9 mouse cellular contexts compared by ENCODE assay signal in the genomic region with DNA sequence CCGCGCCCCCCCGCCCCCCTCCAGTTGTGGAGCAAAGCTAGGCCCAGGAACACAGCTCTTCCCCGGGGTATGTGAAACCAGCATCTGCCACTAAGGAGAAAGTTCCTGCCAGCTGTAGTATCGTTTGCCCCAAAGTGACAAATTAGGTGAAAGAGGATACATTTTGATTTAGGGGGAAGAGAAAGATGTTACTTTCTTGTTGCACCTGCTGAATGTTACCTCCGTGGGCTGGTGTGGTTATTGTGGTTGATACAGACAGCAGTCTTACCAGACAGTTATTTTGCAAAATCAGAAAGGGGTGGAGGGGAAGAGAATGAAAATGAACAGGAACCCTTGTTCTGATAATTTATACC. TPM values are rescaled to one million over a fixed set of nuclear protein-coding genes. Genes with fewer than 3 reads are reported as not detected.
DNase-seq lines count a peak whose midpoint lies in the region; ATAC-seq and TF ChIP-seq lines count a peak whose summit lies in the region.
"Had no signal": no experiment of that assay in that cellular context is flagged by ENCODE, and none has a peak within 500 bp of the region (broad histone marks: within the 10 kb centered on the region; RNA-seq: fewer than 3 reads in every experiment).

No protein-coding gene starts in this region.

- peak overlapping the region; percentile 70 for H3K4me3 ChIP-seq in heart, embryonic 13.5 days
- H3K4me3 ChIP-seq in ES-Bruce4 (ENCODE audit: low read depth, low read length): peak overlapping the region; percentile 97
- H3K4me3 ChIP-seq in hindbrain, embryonic 12.5 days: peak overlapping the region; percentile 60
- peak overlapping the region; percentile 76 for H3K4me3 ChIP-seq in midbrain, embryonic 10.5 days

- no peak for TF ChIP-seq CTCF in ES-Bruce4 (IDR thresholded peaks at IDR 0.05; ENCODE audit: low read depth, low read length)

- H3K27me3 ChIP-seq in heart, embryonic 13.5 days (replicated peaks): no peaks in the 10 kb centered on the region
- no peaks in the 10 kb centered on the region for H3K27me3 ChIP-seq in ES-Bruce4 (ENCODE audit: control insufficient read depth, insufficient read depth, low read length, poor library complexity, severe bottlenecking)
- H3K27me3 ChIP-seq in hindbrain, embryonic 12.5 days: no peaks in the 10 kb centered on the region
- H3K27me3 ChIP-seq in midbrain, embryonic 10.5 days (ENCODE audit: low read depth, poor library complexity, severe bottlenecking): peaks cover 7% of the 10 kb centered on the region; the same call in 1 of the 2 replicates
- H3K27me3 ChIP-seq: Patski had no signal

- peaks cover 9% of the 10 kb centered on the region for H3K36me3 ChIP-seq in heart, embryonic 13.5 days
- H3K36me3 ChIP-seq in ES-Bruce4 (ENCODE audit: control insufficient read depth, insufficient read depth, low read length, poor library complexity, severe bottlenecking): no peaks in the 10 kb centered on the region
- H3K36me3 ChIP-seq in hindbrain, embryonic 12.5 days: no peaks in the 10 kb centered on the region
- peaks cover 5% of the 10 kb centered on the region for H3K36me3 ChIP-seq in midbrain, embryonic 10.5 days

- ATAC-seq in heart, embryonic 13.5 days (ENCODE audit: extremely low read depth, insufficient number of reproducible peaks, low FRiP score, low TSS enrichment): no peak
- no peak for ATAC-seq in hindbrain, embryonic 12.5 days (ENCODE audit: low FRiP score)

- H3K4me2 ChIP-seq in heart, embryonic 13.5 days: peak overlapping the region; percentile 86
- H3K4me2 ChIP-seq in hindbrain, embryonic 12.5 days (replicated peaks): peak overlapping the region; percentile 72

- TF ChIP-seq EP300 in ES-Bruce4 (IDR thresholded peaks at IDR 0.05; ENCODE audit: insufficient read depth, low read depth, low read length): no peak

- TF ChIP-seq POLR2A in ES-Bruce4 (IDR thresholded peaks at IDR 0.05; ENCODE audit: insufficient read depth, low read length): no peak

- H3K9me3 ChIP-seq in heart, embryonic 13.5 days: no peaks in the 10 kb centered on the region
- H3K9me3 ChIP-seq in ES-Bruce4 (replicated peaks; ENCODE audit: control insufficient read depth, insufficient read depth, low read length, poor library complexity, severe bottlenecking): no peaks in the 10 kb centered on the region
- no peaks in the 10 kb centered on the region for H3K9me3 ChIP-seq in hindbrain, embryonic 12.5 days (replicated peaks)
- no peaks in the 10 kb centered on the region for H3K9me3 ChIP-seq in midbrain, embryonic 10.5 days (replicated peaks)

- DNase-seq in heart, adult 9 months (ENCODE audit: low spot score in 2 of 2): no peak
- DNase-seq in midbrain, embryonic 10.5 days (ENCODE audit: low spot score): no peak
- DNase-seq in right cerebral cortex, postnatal 4 days: no peak
- no peak for DNase-seq in left cerebral cortex, postnatal 25 days (ENCODE audit: low spot score in 2 of 2)
- no peak for DNase-seq in left cerebral cortex, postnatal 4 days

- WGBS in heart, embryonic 13.5 days: 5% methylated on average over 6 of the region's 6 CpGs
- 6% methylated on average over 6 of the region's 6 CpGs for WGBS in hindbrain, embryonic 12.5 days
- 8% methylated on average over 6 of the region's 6 CpGs for WGBS in midbrain, embryonic 10.5 days

- H3K4me1 ChIP-seq in heart, embryonic 13.5 days: peaks cover 8% of the 10 kb centered on the region; the same call in 1 of the 2 replicates
- no peaks in the 10 kb centered on the region for H3K4me1 ChIP-seq in ES-Bruce4 (ENCODE audit: control insufficient read depth, insufficient read depth, low read length)
- H3K4me1 ChIP-seq in hindbrain, embryonic 12.5 days: no peaks in the 10 kb centered on the region; the same call in 1 of the 2 replicates
- H3K4me1 ChIP-seq in midbrain, embryonic 10.5 days: peaks cover 30% of the 10 kb centered on the region

- no peak overlapping the region for H3K27ac ChIP-seq in heart, embryonic 13.5 days (replicated peaks)
- H3K27ac ChIP-seq in ES-Bruce4 (ENCODE audit: insufficient read depth, low read length): no peak overlapping the region
- H3K27ac ChIP-seq in hindbrain, embryonic 12.5 days: peak overlapping the region; percentile 69
- H3K27ac ChIP-seq in midbrain, embryonic 10.5 days (replicated peaks): peak overlapping the region; percentile 93

- peak overlapping the region; percentile 86 for H3K9ac ChIP-seq in heart, embryonic 13.5 days
- peak overlapping the region; percentile 59 for H3K9ac ChIP-seq in ES-Bruce4 (ENCODE audit: low read depth, poor library complexity, severe bottlenecking)
- H3K9ac ChIP-seq in hindbrain, embryonic 12.5 days: peak overlapping the region; percentile 79

- intact Hi-C loops in left cerebral cortex, postnatal 25 days (cut with DNase I): loop anchor here (5.0 kb wide), 2 partner anchors 47 to 62 kb away; partner anchors contain the start of gene Pik3c2a
- intact Hi-C loops in left cerebral cortex, postnatal 4 days (cut with DNase I): no loop called here

RNA-seq across cellular contexts. Expression of gene Nucb2, which starts 0.6 kb away (rescaled TPM):
- polyA plus RNA-seq in heart, embryonic 13.5 days (2015; fragmentation: Nextera tagmentation; extraction: Ambion mirVana): 6.5 and 7.7 TPM in 2 replicates
- polyA plus RNA-seq in ES-Bruce4 (2011; ENCODE audit: insufficient read depth, insufficient read length, low read depth, missing spikeins): 8.2 and 12.7 TPM in 2 replicates
- polyA plus RNA-seq in hindbrain, embryonic 12.5 days (2016; fragmentation: Nextera tagmentation; extraction: Ambion mirVana): 15.6 and 20.2 TPM in 2 replicates
- polyA plus RNA-seq in midbrain, embryonic 10.5 days (2016; fragmentation: Nextera tagmentation; extraction: Ambion mirVana): 11.7 and 11.8 TPM in 2 replicates
- total RNA-seq in left cerebral cortex, postnatal 25 days (2021): 10 to 100 TPM; 22.3 to 23.7 TPM
- 10 to 100 TPM; 38.6 to 43.5 TPM for total RNA-seq in left cerebral cortex, postnatal 4 days (2021)

Comparison
In these comparisons a context has a peak if more than half of its experiments do, and no peak if none do; other contexts are left out.
1. H3K27ac ChIP-seq: peak in hindbrain, embryonic 12.5 days (single experiment) and midbrain, embryonic 10.5 days (single experiment); none in heart, embryonic 13.5 days (single experiment) and ES-Bruce4 (single experiment).
2. Peak in every context shown above with its lines, with median percentiles within 50 percentile points of each other: H3K4me3 ChIP-seq and H3K9ac ChIP-seq.